Mouse (Mus musculus): ENCODE measurements at regions not wholly inside any gene's neighbourhood (a gene's known extent, or its start where the extent isn't known, plus 50 kb on each side); places are given as distances from the start of the nearest gene placed in this dataset.

- no peak for ATAC-seq (replicated peaks in 1 of 2; ENCODE audit: insufficient read depth in 1 of 2, low FRiP score in 2 of 2, low TSS enrichment in 1 of 2, low read depth in 1 of 2, poor library complexity in 2 of 2, severe bottlenecking in 2 of 2)
Measured at GRCm38 (mm10) chr5:112091867-112092535, 160.3 kb downstream of the Cryba4 start.

GRCm38 (mm10) chr5:112093905-112094571, 158.3 kb downstream of the Cryba4 start:
- ATAC-seq (replicated peaks in 1 of 2; ENCODE audit: insufficient read depth in 1 of 2, low FRiP score in 2 of 2, low TSS enrichment in 1 of 2, low read depth in 1 of 2, poor library complexity in 2 of 2, severe bottlenecking in 2 of 2): 0 out of 4 replicates have a peak, but pooled peaks of 1 of the 2 experiments have one; percentile 32

- no peak for ATAC-seq (replicated peaks in 1 of 2; ENCODE audit: insufficient read depth in 1 of 2, low FRiP score in 2 of 2, low TSS enrichment in 1 of 2, low read depth in 1 of 2, poor library complexity in 2 of 2, severe bottlenecking in 2 of 2)
Measured at GRCm38 (mm10) chr5:112098469-112099085, 153.7 kb downstream of the Cryba4 start.

GRCm38 (mm10) chr5:112101739-112102590, 150.4 kb downstream of the Cryba4 start:
- ATAC-seq (replicated peaks in 1 of 2; ENCODE audit: insufficient read depth in 1 of 2, low FRiP score in 2 of 2, low TSS enrichment in 1 of 2, low read depth in 1 of 2, poor library complexity in 2 of 2, severe bottlenecking in 2 of 2): peak; percentile 12 to 39; a peak in 2 of 4 replicates

- no peak for ATAC-seq (replicated peaks in 1 of 2; ENCODE audit: insufficient read depth in 1 of 2, low FRiP score in 2 of 2, low TSS enrichment in 1 of 2, low read depth in 1 of 2, poor library complexity in 2 of 2, severe bottlenecking in 2 of 2)
Measured at GRCm38 (mm10) chr5:112110306-112110969, 141.9 kb downstream of the Cryba4 start.

- ATAC-seq (replicated peaks in 1 of 2; ENCODE audit: insufficient read depth in 1 of 2, low FRiP score in 2 of 2, low TSS enrichment in 1 of 2, low read depth in 1 of 2, poor library complexity in 2 of 2, severe bottlenecking in 2 of 2): no peak
Measured at GRCm38 (mm10) chr5:112120766-112121165, 131.6 kb downstream of the Cryba4 start.

DNA sequence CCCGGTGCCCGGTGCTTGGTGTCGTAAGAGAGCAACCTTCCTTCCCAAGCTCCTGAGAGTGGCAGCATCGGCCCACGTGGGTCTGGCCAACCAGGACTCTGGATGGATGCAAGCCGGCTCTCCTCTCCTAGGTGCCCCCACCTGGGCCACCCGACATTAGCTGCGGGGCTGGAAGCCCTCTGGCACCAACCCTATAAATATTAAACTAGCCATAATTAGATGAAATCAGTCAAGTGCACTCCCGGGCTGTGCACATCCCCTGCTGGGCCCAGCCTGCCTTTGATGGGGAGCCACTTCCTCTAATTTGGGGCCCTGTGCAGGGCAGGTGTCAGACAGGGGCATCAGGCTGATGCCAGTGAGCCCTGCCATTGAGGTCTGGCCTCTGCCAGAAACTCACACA, 130.8 kb downstream of the Cryba4 start:
- ATAC-seq (replicated peaks in 1 of 2; ENCODE audit: insufficient read depth in 1 of 2, low FRiP score in 2 of 2, low TSS enrichment in 1 of 2, low read depth in 1 of 2, poor library complexity in 2 of 2, severe bottlenecking in 2 of 2): 0 out of 4 replicates have a peak, but pooled peaks of 1 of the 2 experiments have one; percentile 44

DNA sequence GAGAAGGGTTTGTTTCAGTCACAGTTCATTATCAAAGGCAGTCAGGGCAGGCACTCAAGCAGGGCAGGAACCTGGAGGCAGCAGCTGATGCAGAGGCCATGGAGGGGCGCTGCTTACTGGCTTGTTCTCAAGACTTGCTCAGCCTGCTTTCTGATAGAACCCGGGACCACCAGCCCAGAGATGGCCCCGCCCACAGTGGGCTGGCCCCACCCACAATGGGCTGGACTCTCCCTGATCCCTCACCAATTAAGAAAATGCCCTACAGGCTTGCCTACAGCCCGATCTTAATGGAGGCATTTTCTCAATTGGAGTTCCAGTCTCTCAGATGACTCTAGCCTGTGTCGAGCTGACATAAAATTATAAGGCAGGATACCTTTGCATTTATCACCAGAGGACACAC, 129.7 kb downstream of the Cryba4 start:
- ATAC-seq (replicated peaks in 1 of 2; ENCODE audit: insufficient read depth in 1 of 2, low FRiP score in 2 of 2, low TSS enrichment in 1 of 2, low read depth in 1 of 2, poor library complexity in 2 of 2, severe bottlenecking in 2 of 2): no peak

DNA sequence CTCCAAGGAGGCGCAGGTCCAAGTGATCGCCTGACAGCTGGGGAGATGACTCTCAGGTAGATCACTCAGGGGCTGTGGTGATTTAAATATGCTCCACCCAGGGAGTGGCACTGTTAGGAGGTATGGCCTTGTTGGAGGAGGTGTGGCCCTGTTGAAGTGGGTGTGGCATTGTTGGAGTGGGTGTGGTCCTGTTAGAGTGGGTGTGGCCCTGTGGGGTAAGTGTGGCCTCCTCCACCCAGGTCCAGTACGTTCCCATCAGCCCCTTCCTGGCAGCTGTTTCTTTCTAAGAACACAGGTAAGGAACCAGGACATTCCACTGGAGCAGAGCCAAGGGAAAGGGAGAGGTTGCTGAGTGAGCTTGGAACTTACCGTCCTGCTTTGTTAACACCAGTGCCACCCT, 125.1 kb downstream of the Cryba4 start:
- no peak for ATAC-seq (replicated peaks in 1 of 2; ENCODE audit: insufficient read depth in 1 of 2, low FRiP score in 2 of 2, low TSS enrichment in 1 of 2, low read depth in 1 of 2, poor library complexity in 2 of 2, severe bottlenecking in 2 of 2)

DNA sequence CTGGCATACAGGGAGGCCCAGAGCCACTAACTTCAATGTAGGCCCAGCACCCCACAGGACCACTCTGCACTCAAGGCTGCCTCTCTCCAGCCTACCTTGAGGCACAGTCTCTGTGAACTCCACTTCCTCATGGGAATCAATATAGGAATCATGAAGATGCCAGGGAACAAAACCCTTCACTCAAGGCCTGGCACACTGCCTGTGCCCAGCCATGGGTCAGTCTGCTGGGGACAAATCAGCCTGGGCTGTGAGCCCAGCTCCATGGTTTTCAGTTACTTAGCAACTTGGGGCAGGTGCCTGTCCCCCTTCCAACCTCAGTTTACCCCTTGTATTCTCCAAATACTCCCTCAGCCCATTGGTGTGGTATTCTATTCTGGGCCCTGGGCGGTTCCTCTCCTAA, 119.6 kb downstream of the Cryba4 start:
- no peak for ATAC-seq (replicated peaks in 1 of 2; ENCODE audit: insufficient read depth in 1 of 2, low FRiP score in 2 of 2, low TSS enrichment in 1 of 2, low read depth in 1 of 2, poor library complexity in 2 of 2, severe bottlenecking in 2 of 2)

DNA sequence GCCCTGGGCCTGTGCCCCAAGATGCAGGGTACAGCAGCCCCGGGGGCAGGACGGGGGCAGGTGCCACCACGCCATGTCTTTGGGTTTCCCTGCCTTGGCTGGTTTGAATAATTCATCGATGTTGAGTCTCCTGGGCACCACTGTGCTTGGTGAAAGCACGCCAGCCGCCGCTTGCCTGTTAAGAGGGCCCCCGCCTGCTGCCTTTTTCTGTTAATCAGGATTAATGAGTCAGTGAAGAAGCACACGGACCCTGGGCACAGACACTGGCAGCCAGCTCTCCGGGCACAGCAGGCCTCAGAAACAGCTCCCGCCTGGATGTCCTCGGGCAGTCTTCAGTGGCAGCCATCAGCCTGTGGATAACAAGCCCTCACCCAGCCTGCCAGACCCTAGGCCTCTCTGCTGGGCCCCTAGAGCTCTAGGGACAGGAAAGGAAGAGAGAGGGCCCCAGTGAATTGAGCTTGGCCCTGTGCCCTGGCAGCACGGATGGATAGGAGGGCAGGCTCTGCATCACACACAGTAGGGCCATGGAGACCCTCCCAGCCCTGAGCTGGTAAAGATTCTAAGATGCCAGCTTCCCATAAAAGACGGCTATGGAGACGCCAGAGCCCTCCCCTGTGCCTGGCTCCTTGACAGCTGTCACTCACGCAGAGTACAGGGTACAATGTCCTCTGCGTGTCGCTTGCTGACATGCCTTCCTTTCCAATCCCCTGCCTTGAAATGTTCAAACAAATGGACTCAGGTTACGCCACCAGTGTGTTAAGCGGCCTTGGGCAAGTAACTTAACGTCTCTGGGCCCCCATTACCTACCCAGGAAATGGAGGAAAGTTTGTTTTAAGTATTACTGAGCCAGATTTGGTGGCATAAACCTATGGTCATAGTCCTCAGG, 118.4 kb downstream of the Cryba4 start:
- ATAC-seq (replicated peaks in 1 of 2; ENCODE audit: insufficient read depth in 1 of 2, low FRiP score in 2 of 2, low TSS enrichment in 1 of 2, low read depth in 1 of 2, poor library complexity in 2 of 2, severe bottlenecking in 2 of 2): no peak

- ATAC-seq (replicated peaks in 1 of 2; ENCODE audit: insufficient read depth in 1 of 2, low FRiP score in 2 of 2, low TSS enrichment in 1 of 2, low read depth in 1 of 2, poor library complexity in 2 of 2, severe bottlenecking in 2 of 2): no peak
Measured at GRCm38 (mm10) chr5:112136646-112137045, 115.7 kb downstream of the Cryba4 start.

GRCm38 (mm10) chr5:112138246-112138645, 114.1 kb downstream of the Cryba4 start:
- ATAC-seq (replicated peaks in 1 of 2; ENCODE audit: insufficient read depth in 1 of 2, low FRiP score in 2 of 2, low TSS enrichment in 1 of 2, low read depth in 1 of 2, poor library complexity in 2 of 2, severe bottlenecking in 2 of 2): no peak

GRCm38 (mm10) chr5:112142731-112143130, 109.6 kb downstream of the Cryba4 start:
- no peak for ATAC-seq (replicated peaks in 1 of 2; ENCODE audit: insufficient read depth in 1 of 2, low FRiP score in 2 of 2, low TSS enrichment in 1 of 2, low read depth in 1 of 2, poor library complexity in 2 of 2, severe bottlenecking in 2 of 2)

DNA sequence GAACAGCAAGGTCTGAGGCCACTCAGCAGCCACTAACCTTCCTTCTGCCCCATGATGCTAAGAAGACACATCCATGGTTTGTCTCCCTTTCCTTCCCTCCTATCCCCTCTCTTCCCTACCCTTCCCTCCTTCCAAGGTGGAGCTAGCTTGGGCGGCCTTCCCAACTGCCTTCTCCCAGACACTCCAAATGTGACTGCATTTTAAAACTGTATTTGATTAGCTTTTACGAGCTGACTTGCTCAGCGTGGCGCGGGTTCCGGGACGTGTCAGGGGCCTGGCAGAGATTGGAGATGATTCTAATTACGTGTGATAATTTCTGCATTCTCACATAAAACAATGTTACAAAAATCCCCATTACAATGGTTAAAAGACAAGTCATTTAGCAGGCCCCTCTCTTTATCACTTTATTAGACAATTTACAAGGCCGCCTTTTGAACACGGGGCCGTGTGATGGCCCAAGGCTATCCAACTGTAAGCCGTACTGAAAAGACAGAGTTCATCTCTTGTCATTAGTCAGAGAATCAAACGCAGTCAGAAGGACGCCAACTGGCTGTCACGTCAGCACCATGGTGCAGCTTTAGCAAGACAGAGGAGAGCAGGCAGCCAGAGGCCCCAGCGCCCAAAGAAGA, 108.2 kb downstream of the Cryba4 start:
- no peak for ATAC-seq (replicated peaks in 1 of 2; ENCODE audit: insufficient read depth in 1 of 2, low FRiP score in 2 of 2, low TSS enrichment in 1 of 2, low read depth in 1 of 2, poor library complexity in 2 of 2, severe bottlenecking in 2 of 2)

- peak; percentile 68 to 83 for ATAC-seq (replicated peaks in 1 of 2; ENCODE audit: insufficient read depth in 1 of 2, low FRiP score in 2 of 2, low TSS enrichment in 1 of 2, low read depth in 1 of 2, poor library complexity in 2 of 2, severe bottlenecking in 2 of 2)
Measured at GRCm38 (mm10) chr5:112153675-112154085, 98.6 kb downstream of the Cryba4 start.

All from hematopoietic stem cell, adult 5-6 weeks (primary cell).